Mouse (Mus musculus): ENCODE measurements around the gene Lrfn4.

Lrfn4 gene

GRCm38 (mm10) chr19:4569356-4570236 lies 45.9 kb downstream of the Lrfn4 start:
- no peak for DNase-seq (ENCODE audit: low read depth, low spot score)

DNA sequence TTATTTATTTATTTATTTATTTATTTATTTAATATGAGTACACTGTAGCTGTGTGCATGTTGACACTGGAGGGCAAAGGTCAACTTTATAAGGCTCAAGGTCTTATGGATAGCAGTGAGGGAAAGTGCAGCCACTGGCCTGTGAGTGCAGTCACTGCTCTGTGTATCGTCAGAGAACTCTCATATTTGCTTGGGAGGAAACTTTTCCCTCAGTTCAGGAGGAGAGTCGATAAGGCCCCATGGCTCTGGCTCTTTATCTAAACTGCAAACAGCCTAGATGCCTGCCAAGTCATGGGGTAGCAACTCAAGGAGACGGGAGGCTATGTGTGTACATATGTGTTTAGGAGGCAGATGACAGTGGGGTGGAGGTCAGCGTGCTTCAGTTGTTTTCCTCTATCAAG lies 46.6 kb downstream of the Lrfn4 start:
- DNase-seq (ENCODE audit: low read depth, low spot score) = no peak

GRCm38 (mm10) chr19:4567665-4568064 lies 47.8 kb downstream of the Lrfn4 start:
- DNase-seq (ENCODE audit: low read depth, low spot score) = no peak

DNA sequence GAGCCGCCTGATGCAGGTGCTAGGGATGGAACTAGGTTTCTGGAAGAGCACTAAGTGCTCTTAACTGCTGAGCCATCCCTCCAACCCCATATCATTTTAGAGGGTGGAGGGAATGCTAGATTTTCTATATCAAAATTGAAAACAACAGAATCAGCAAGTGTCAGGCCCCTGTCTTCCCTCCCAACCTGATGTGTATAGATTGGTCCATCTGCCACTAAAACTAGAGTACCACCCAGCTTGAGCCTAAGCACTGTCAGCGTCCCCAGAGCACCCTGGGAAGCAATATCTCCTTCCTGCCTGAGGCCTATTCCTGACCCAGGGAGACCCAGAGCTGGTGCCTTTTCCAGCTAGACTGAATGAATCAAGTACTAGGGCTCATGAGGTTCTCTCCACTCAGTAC lies 48.6 kb downstream of the Lrfn4 start:
- no peak for DNase-seq (ENCODE audit: low read depth, low spot score)

DNA sequence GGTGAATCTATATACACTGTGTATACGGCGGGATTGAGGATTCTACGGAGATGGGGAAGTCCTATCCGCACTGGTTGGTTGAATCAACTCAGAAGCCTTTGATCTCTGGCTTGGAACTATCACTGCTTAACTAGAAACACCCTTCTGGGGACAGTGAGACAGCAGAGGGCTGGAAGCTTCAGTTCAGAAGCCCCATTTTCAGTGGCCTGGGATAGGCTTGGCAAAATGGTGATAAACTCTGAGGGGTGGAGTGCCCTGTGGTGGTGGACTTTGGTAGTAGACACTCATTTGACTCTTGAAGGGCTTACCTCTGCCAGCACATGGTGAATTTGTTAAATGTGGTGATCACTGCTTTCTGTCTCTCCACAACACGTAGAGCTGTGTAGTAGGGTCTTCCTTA lies 49.8 kb downstream of the Lrfn4 start:
- DNase-seq (ENCODE audit: low read depth, low spot score) = no peak
